Mouse (Mus musculus) T-cell, adult 66 days (primary cell): Measurements from ENCODE around the gene Pir. TPM values are rescaled to one million over a fixed set of nuclear protein-coding genes. Genes with fewer than 3 reads are reported as not detected.

Experiments used
- total RNA-seq, 2 experiments: library from RNA; stranded (reverse); gene quantifications; 3 replicates in 1 of 2; 4 replicates in 1 of 2; pipeline ENCODE4 v1.2.4; 2023

Pir gene
- not detected for total RNA-seq

DNA sequence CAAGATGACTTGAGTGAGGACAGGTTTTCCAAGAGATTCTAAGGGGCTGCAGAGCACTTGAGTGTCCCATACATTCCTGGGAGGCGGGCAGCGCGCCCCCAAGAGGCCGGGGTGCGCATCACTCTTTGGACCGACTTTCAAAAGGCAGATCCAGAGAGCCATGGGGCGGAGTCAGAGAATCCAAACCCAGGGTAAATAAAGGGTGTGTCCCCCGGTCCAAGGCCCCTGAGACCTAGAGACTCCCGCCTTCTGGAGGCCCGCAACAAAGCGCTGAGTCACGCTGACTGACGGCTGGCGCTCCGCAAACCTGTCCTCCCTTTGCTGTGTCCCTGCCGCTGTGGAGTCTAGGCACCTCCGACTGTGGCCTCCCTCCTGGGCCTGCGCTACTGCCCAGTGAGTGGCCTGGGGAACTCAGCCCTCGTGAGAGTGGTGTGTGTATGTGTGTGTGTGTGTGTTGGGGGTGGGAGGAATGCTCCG, at the start of gene Pir:
Pir (plus strand) TSS at position 87 of the 477 bp plus-strand sequence.

DNA sequence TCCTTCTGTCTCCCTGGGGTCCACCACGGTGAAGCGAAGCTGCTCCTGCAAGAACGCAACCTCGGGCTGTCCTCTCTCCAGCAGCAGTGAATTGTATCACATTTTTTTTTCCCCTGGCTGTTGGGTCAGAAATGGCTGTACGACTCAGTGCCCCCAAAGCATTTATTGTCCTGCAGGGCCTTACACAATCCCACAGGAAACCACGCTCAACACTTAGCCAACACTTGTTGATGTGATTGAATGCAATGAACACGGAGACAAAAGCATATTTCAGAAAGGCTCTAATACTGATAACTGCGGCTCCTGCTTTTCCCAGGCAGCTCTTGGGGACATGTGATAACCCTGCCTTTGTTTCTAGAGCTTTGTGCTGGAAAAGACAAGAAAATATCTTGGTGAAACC, 11.1 kb upstream of the Pir start, which contains the start of gene Bmx:
Bmx (minus strand) TSS at position 137 of the 400 bp plus-strand sequence.

DNA sequence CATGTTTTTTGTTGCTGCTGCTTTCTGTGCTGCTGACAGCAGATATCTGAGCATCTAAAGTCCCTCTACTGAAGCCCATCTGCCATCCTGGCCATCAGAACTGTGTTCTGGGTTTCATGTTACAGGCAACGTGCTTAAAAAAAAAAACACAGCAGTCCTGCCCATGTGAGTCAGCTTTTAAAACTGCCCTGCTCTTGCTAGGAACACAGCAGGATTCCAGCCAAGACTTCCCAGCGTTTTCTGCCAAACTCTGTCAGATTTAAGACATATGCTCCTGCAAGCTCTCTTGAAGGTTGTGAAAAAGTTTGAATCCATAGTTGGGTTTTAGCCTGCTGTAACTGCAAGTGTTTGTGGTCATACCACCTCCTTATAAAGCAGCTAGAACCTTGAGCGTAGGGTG, 103.9 kb downstream of the Pir start, which contains the start of gene Vegfd:
Vegfd (plus strand) TSS at position 298 of the 400 bp plus-strand sequence.

DNA sequence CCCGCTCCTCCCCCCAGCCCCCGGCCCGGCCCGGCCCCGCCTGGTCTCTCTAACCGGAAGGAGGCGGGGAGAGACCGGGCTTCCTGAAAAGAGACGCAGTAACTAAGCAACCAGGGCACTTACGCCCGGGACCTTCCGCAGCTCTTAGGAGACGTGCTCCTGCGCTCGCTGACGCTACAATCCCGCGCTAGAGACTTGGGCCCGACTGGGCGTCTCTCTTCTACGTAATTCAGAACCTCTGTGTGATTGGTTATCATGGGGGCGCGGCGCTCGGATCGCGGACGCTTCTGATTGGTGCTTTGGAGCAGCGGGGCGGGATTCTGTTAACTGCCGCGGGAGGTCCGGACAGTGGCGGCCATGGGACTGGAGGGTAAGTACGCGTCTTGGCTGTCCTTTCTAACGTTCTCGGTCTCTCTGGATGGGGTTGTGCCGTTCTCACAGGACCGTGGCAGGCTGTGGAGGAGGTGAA, 150.3 kb downstream of the Pir start, which contains the start of gene Piga:
Piga (plus strand) TSS at position 317 of the 469 bp plus-strand sequence.

Other genes starting within 250 kb of the Pir start
- under 1 TPM in 1 of 2 experiments, not detected in 1; 0.41 TPM for gene Car5b, start 241.4 kb upstream of the Pir start, total RNA-seq
- 1 to 10 TPM; 7.0 to 7.2 TPM for gene Siah1b, start 192.9 kb upstream of the Pir start, total RNA-seq
- gene Cltrn, start 180.5 kb upstream of the Pir start, total RNA-seq = not detected
- gene Ace2, start 130.0 kb upstream of the Pir start, total RNA-seq = not detected
- not detected for gene Bmx, start 11.2 kb upstream of the Pir start, total RNA-seq
- gene Vegfd, start 104.0 kb downstream of the Pir start, total RNA-seq = not detected
- 10 to 100 TPM; 20.9 to 22.0 TPM for gene Piga, start 150.4 kb downstream of the Pir start, total RNA-seq
- gene Asb11, start 167.6 kb downstream of the Pir start, total RNA-seq = under 1 TPM; 0.52 to 0.89 TPM
- gene Asb9, start 237.0 kb downstream of the Pir start, total RNA-seq = not detected